Mouse (Mus musculus) stomach, postnatal 0 days (tissue): ENCODE results near the gene Arhgap44.

ENCODE experiments used
- CTCF ChIP-seq: IDR thresholded peaks from 2 replicates; pipeline ENCODE4 v1.5.1; 2016; ENCODE audit warnings: antibody characterized with exemption, low read depth, mild to moderate bottlenecking, moderate library complexity
- EP300 ChIP-seq: optimal IDR thresholded peaks from 2 replicates; pipeline ENCODE3; 2016; ENCODE audit warnings: antibody characterized with exemption

DNA sequence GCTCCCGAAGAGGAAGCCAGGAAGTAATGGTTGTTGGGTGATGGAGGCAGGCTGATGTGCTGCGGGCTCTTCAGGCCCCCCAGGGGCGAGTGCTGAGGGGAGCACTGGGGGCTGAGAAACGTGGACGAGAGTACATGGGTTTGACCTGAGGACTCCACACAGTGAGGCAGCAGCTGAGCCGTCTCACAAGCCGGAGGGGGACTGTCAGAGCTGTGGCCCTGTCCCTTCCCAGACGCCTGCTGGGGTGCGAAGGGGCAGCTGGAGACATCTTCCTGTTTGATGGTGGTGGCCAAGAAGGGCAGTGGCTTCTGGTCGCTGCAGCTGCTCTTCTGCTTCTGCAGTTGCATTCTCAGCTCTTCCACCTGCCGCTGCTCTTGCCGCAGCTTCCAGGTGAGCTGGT is 24.2 kb upstream of the Arhgap44 start:
- TF ChIP-seq CTCF (no peak), EP300 (no peak)
